Mouse (Mus musculus) MEL (cell line): ENCODE results near the gene Prdx6. TPM values are rescaled to one million over a fixed set of nuclear protein-coding genes. Genes with fewer than 3 reads are reported as not detected.

Experiments used
- DNase-seq: peaks from one replicate; pipeline ENCODE4 v3.0.0; 2011; ENCODE audit warnings: low read depth, low spot score
- H3K27ac ChIP-seq: 2 replicates; pipeline ENCODE4 v1.5.1; 2012; ENCODE audit warnings: low read depth, mild to moderate bottlenecking, control low read depth, low read length, moderate library complexity; ENCODE audit not compliant: control insufficient read depth
- H3K27me3 ChIP-seq, 2 experiments: fragments of 150-350 bp in 1 of 2; sonication (generic) in 1 of 2; 2 replicates each; pipeline ENCODE4 v1.6.1; 2012; ENCODE audit warnings: low read length in 2 of 2, mild to moderate bottlenecking in 2 of 2, improper control_type of control experiment in 1 of 2, moderate library complexity in 1 of 2; ENCODE audit not compliant: insufficient read depth in 2 of 2, control insufficient read depth in 1 of 2
- H3K36me3 ChIP-seq, 2 experiments: 2 replicates each; pipeline ENCODE4 v1.6.1; 2012 to 2014; ENCODE audit warnings: low read length in 2 of 2, improper control_type of control experiment in 1 of 2, inconsistent platforms in 1 of 2, mild to moderate bottlenecking in 1 of 2; ENCODE audit not compliant: insufficient read depth in 2 of 2, control insufficient read depth in 1 of 2
- H3K4me1 ChIP-seq, 2 experiments: fragments of 150-350 bp in 1 of 2; sonication (generic) in 1 of 2; 2 replicates each; pipeline ENCODE4 v1.6.1; 2012; ENCODE audit warnings: low read length in 2 of 2, improper control_type of control experiment in 1 of 2, mild to moderate bottlenecking in 1 of 2; ENCODE audit not compliant: insufficient read depth in 2 of 2, control insufficient read depth in 1 of 2
- H3K4me3 ChIP-seq, 2 experiments: fragments of 150-350 bp in 1 of 2; sonication (generic) in 1 of 2; 2 replicates each; pipeline ENCODE4 v1.5.1; 2012; ENCODE audit warnings: low read depth in 2 of 2, low read length in 2 of 2, mild to moderate bottlenecking in 2 of 2, moderate library complexity in 2 of 2, control low read depth in 1 of 2, improper control_type of control experiment in 1 of 2; ENCODE audit not compliant: control insufficient read depth in 1 of 2, insufficient read depth in 1 of 2
- H3K79me2 ChIP-seq: 2 replicates; pipeline ENCODE4 v1.6.1; 2012; ENCODE audit warnings: mild to moderate bottlenecking, low read length, moderate library complexity; ENCODE audit not compliant: control insufficient read depth, poor library complexity, insufficient read depth
- H3K9ac ChIP-seq: 2 replicates; pipeline ENCODE4 v1.6.1; 2012; ENCODE audit warnings: low read depth, mild to moderate bottlenecking, control low read depth, low read length, moderate library complexity; ENCODE audit not compliant: control insufficient read depth, poor library complexity, severe bottlenecking
- H3K9me3 ChIP-seq: fragments of 150-350 bp; sonication (generic); replicated peaks from 2 replicates; pipeline ENCODE4 v1.6.1; 2012; ENCODE audit warnings: mild to moderate bottlenecking, low read length, improper control_type of control experiment, moderate library complexity; ENCODE audit not compliant: insufficient read depth
- CHD1 ChIP-seq: IDR thresholded peaks from 2 replicates; pipeline ENCODE4 v1.6.1; 2012; ENCODE audit warnings: low read depth, mild to moderate bottlenecking, inconsistent platforms, low read length, improper control_type of control experiment
- CHD2 ChIP-seq: IDR thresholded peaks from 2 replicates; pipeline ENCODE4 v1.6.1; 2011; ENCODE audit warnings: low read length, improper control_type of control experiment
- CTCF ChIP-seq, 3 experiments: IDR thresholded peaks in 2 of 3; conservative IDR thresholded peaks in 1 of 3; 2 replicates each; pipeline ENCODE4 v1.5.1; 2011 to 2012; ENCODE audit warnings: low read length in 3 of 3, low read depth in 2 of 3, mild to moderate bottlenecking in 2 of 3, improper control_type of control experiment in 1 of 3, inconsistent platforms in 1 of 3, mixed read lengths in 1 of 3, moderate library complexity in 1 of 3; ENCODE audit not compliant: control insufficient read depth in 1 of 3, insufficient read depth in 1 of 3, poor library complexity in 1 of 3, severe bottlenecking in 1 of 3
- ELF1 ChIP-seq: IDR thresholded peaks from 2 replicates; pipeline ENCODE4 v1.6.1; 2014; ENCODE audit warnings: low read depth, mild to moderate bottlenecking, inconsistent platforms, low read length, improper control_type of control experiment, moderate library complexity
- ETS1 ChIP-seq: IDR thresholded peaks from 2 replicates; pipeline ENCODE4 v1.6.1; 2012; ENCODE audit warnings: low read depth, mild to moderate bottlenecking, inconsistent platforms, low read length, improper control_type of control experiment, moderate library complexity
- HCFC1 ChIP-seq: IDR thresholded peaks from 2 replicates; pipeline ENCODE4 v1.6.1; 2012; ENCODE audit warnings: low read depth, mild to moderate bottlenecking, inconsistent platforms, low read length, improper control_type of control experiment, moderate library complexity
- JUND ChIP-seq: IDR thresholded peaks from 2 replicates; pipeline ENCODE4 v1.6.1; 2011; ENCODE audit warnings: low read depth, mild to moderate bottlenecking, improper control_type of control experiment, low read length
- MAZ ChIP-seq: IDR thresholded peaks from 2 replicates; pipeline ENCODE4 v1.6.1; 2012; ENCODE audit warnings: low read depth, mild to moderate bottlenecking, inconsistent platforms, low read length, improper control_type of control experiment
- MEF2A ChIP-seq: IDR thresholded peaks from 2 replicates; pipeline ENCODE4 v1.6.1; 2014; ENCODE audit warnings: low read depth, mild to moderate bottlenecking, inconsistent platforms, low read length, improper control_type of control experiment; ENCODE audit not compliant: poor library complexity, insufficient replicate concordance, severe bottlenecking; ENCODE audit errors: extremely low read depth
- MXI1 ChIP-seq: IDR thresholded peaks from 2 replicates; pipeline ENCODE4 v1.6.1; 2011; ENCODE audit warnings: mild to moderate bottlenecking, low read depth, low read length, improper control_type of control experiment
- NRF1 ChIP-seq: IDR thresholded peaks from 2 replicates; pipeline ENCODE4 v1.6.1; 2014; ENCODE audit warnings: low read depth, mild to moderate bottlenecking, inconsistent platforms, low read length, improper control_type of control experiment, moderate library complexity; ENCODE audit not compliant: poor library complexity, insufficient read depth, severe bottlenecking
- POLR2A ChIP-seq, 2 experiments: IDR thresholded peaks; 2 replicates each; pipeline ENCODE4 v1.6.1; 2011 to 2012; ENCODE audit warnings: low read length in 2 of 2, mild to moderate bottlenecking in 2 of 2, control low read depth in 1 of 2, improper control_type of control experiment in 1 of 2, low read depth in 1 of 2, moderate library complexity in 1 of 2; ENCODE audit not compliant: control insufficient read depth in 1 of 2, insufficient read depth in 1 of 2, poor library complexity in 1 of 2
- RAD21 ChIP-seq: IDR thresholded peaks from 2 replicates; pipeline ENCODE4 v1.6.1; 2011; ENCODE audit warnings: mild to moderate bottlenecking, low read depth, low read length, improper control_type of control experiment
- SIN3A ChIP-seq: IDR thresholded peaks from 2 replicates; pipeline ENCODE4 v1.6.1; 2012; ENCODE audit warnings: low read length, improper control_type of control experiment, inconsistent platforms
- SMC3 ChIP-seq: IDR thresholded peaks from 2 replicates; pipeline ENCODE4 v1.6.1; 2011; ENCODE audit warnings: low read depth, low read length, improper control_type of control experiment
- UBTF ChIP-seq: IDR thresholded peaks from 2 replicates; pipeline ENCODE4 v1.6.1; 2012; ENCODE audit warnings: low read depth, mild to moderate bottlenecking, inconsistent platforms, low read length, improper control_type of control experiment, moderate library complexity, borderline replicate concordance; ENCODE audit not compliant: insufficient read depth
- USF2 ChIP-seq, 2 experiments: IDR thresholded peaks; 2 replicates each; pipeline ENCODE4 v1.6.1; 2011 to 2012; ENCODE audit warnings: improper control_type of control experiment in 2 of 2, low read length in 2 of 2, borderline replicate concordance in 1 of 2, inconsistent platforms in 1 of 2, low read depth in 1 of 2, mild to moderate bottlenecking in 1 of 2; ENCODE audit not compliant: insufficient read depth in 1 of 2
- ZC3H11A ChIP-seq: IDR thresholded peaks from 2 replicates; pipeline ENCODE4 v1.6.1; 2012; ENCODE audit warnings: low read depth, mild to moderate bottlenecking, inconsistent platforms, low read length, improper control_type of control experiment
- ZNF384 ChIP-seq: IDR thresholded peaks from 2 replicates; pipeline ENCODE4 v1.6.1; 2012; ENCODE audit warnings: low read depth, mild to moderate bottlenecking, inconsistent platforms, low read length, improper control_type of control experiment
- polyA plus RNA-seq, 2 experiments: library from polyadenylated mRNA; stranded (reverse) in 1 of 2; unstranded in 1 of 2; fragments of >175 nt in 1 of 2; fragments of >200 nt in 1 of 2; gene quantifications; 2 replicates each; pipeline versions ENCODE4 v1.2.1 to v1.2.4; 2012; ENCODE audit warnings: low replicate concordance in 2 of 2, low read depth in 1 of 2; ENCODE audit not compliant: insufficient read length in 2 of 2, insufficient read depth in 1 of 2, missing spikeins in 1 of 2
- total RNA-seq: library from RNA; depleted of rRNA; stranded (reverse); fragments of 300-350 nt; gene quantifications from 2 replicates; pipeline ENCODE4 v1.2.3, GENCODE M21; 2012

The Prdx6 gene
- total and polyA plus RNA-seq, 3 experiments, result 155 to 300 TPM; not detected in 1

- TF ChIP-seq SIN3A, result no peak
- no peak for TF ChIP-seq ZC3H11A
- no peak for TF ChIP-seq ETS1
- TF ChIP-seq CTCF (IDR thresholded peaks at IDR 0.05 in 2 of 3, conservative IDR thresholded peaks at IDR 0.05 in 1 of 3; ENCODE audit: control insufficient read depth in 1 of 3, insufficient read depth in 1 of 3, low read depth in 2 of 3, low read length in 3 of 3, poor library complexity in 1 of 3, severe bottlenecking in 1 of 3), result no peak
- TF ChIP-seq CHD1, result no peak
- TF ChIP-seq JUND, result no peak
- no peak for TF ChIP-seq UBTF
- TF ChIP-seq, all 39 proteins: peak for 4
Observed at GRCm38 (mm10) chr1:161279244-161279908, 28.4 kb upstream of the Prdx6 start (continued).

DNA sequence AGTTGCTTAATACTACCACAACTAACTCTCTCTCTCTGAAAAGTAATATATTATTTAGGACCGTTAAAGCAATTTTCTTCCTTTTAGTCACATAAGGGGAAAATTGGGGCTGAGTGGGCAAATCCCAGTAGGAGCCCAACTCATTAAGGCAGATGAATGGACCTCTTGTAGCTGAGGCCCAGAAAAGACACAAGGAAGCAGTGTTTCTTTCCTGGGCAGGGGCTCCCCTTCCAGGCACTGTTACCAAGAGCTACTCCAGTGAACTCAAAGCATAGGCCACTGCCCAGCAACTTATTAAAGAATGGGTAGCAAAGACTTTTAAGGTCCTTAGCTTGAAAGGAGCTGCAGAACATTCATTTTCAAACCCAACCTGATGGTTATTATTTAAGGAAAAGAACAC, 22.5 kb upstream of the Prdx6 start:
- Histone ChIP-seq H3K27ac (no peak overlapping the region), H3K9ac (no peak overlapping the region), H3K36me3 (no peaks in the 10 kb centered on the region; a peak in 2 of 4 replicates), H3K79me2 (no peaks in the 10 kb centered on the region), H3K9me3 (no peaks in the 10 kb centered on the region), H3K4me1 (peaks cover 0 to 8% of the 10 kb centered on the region in 2 experiments; a peak in 2 of 4 replicates), H3K4me3 (no peak overlapping the region), H3K27me3 (no peaks in the 10 kb centered on the region; a peak in 1 of 4 replicates)
- TF ChIP-seq ZC3H11A (no peak), RAD21 (no peak), JUND (no peak), SMC3 (no peak), MAZ (no peak), CHD2 (no peak), CHD1 (no peak), MEF2A (no peak), POLR2A (IDR thresholded peaks at IDR 0.05; ENCODE audit: control insufficient read depth in 1 of 2, insufficient read depth in 1 of 2, low read depth in 1 of 2, low read length in 2 of 2, poor library complexity in 1 of 2) (no peak), USF2 (IDR thresholded peaks at IDR 0.05; ENCODE audit: borderline replicate concordance in 1 of 2, insufficient read depth in 1 of 2, low read depth in 1 of 2, low read length in 2 of 2) (no peak), MXI1 (no peak), NRF1 (no peak), ZNF384 (no peak)
- DNase-seq, result no peak

- H3K4me3 ChIP-seq, result no peak overlapping the region
- peaks cover 0 to 8% of the 10 kb centered on the region in 2 experiments; a peak in 2 of 4 replicates for H3K4me1 ChIP-seq
- H3K9ac ChIP-seq, result no peak overlapping the region
- H3K36me3 ChIP-seq, result no peaks in the 10 kb centered on the region; a peak in 2 of 4 replicates
- H3K9me3 ChIP-seq, result no peaks in the 10 kb centered on the region
- no peaks in the 10 kb centered on the region for H3K79me2 ChIP-seq
- TF ChIP-seq HCFC1, result no peak
- no peak for TF ChIP-seq ELF1
- DNase-seq, result no peak
- H3K27me3 ChIP-seq, result no peaks in the 10 kb centered on the region; a peak in 1 of 4 replicates
- H3K27ac ChIP-seq, result no peak overlapping the region
Observed at GRCm38 (mm10) chr1:161271461-161271810, 20.4 kb upstream of the Prdx6 start.
